In genomic region chr13:80884377-80884983, GRCm38 (mm10) we compare ENCODE assay signal across 8 mouse cellular contexts. TPM values are rescaled to one million over a fixed set of nuclear protein-coding genes. Genes with fewer than 3 reads are reported as not detected.
DNase-seq lines count a peak whose midpoint lies in the region; ATAC-seq and TF ChIP-seq lines count a peak whose summit lies in the region.

No protein-coding gene starts in this region.

- 0% methylated on average over 15 of the region's 15 CpGs for WGBS in forebrain, embryonic 10.5 days
- WGBS in heart, embryonic 16.5 days, result under 1% methylated on average over 15 of the region's 15 CpGs
- WGBS in liver, embryonic 14.5 days (ENCODE audit: insufficient replicate concordance), result under 1% methylated on average over 15 of the region's 15 CpGs
- under 1% methylated on average over 15 of the region's 15 CpGs for WGBS in neural tube, embryonic 11.5 days

- H3K4me3 ChIP-seq in brown adipose tissue, adult 24 weeks (ENCODE audit: insufficient read depth, low read depth, low read length), result peak overlapping the region; percentile 89
- peak overlapping the region; percentile 81 for H3K4me3 ChIP-seq in forebrain, embryonic 10.5 days
- H3K4me3 ChIP-seq in heart, embryonic 16.5 days (ENCODE audit: low read length), result peak overlapping the region; percentile 98
- peak overlapping the region; percentile 89 to 97 for H3K4me3 ChIP-seq in liver, embryonic 14.5 days (ENCODE audit: insufficient read depth in 1 of 2, low read depth in 2 of 2, low read length in 2 of 2)
- H3K4me3 ChIP-seq in neural tube, embryonic 11.5 days (ENCODE audit: low read depth, low read length), result peak overlapping the region; percentile 87

- H3K4me2 ChIP-seq in heart, embryonic 16.5 days (ENCODE audit: low read depth, low read length), result peak overlapping the region; percentile 62
- peak overlapping the region; percentile 73 for H3K4me2 ChIP-seq in liver, embryonic 14.5 days (ENCODE audit: low read depth)
- peak overlapping the region; percentile 62 for H3K4me2 ChIP-seq in neural tube, embryonic 11.5 days (ENCODE audit: low read depth)

- no peak for ATAC-seq in heart, embryonic 16.5 days (replicated peaks; ENCODE audit: extremely low read depth, insufficient read depth, low FRiP score)
- ATAC-seq in liver, embryonic 14.5 days (ENCODE audit: insufficient read depth), result no peak
- ATAC-seq in neural tube, embryonic 11.5 days (ENCODE audit: insufficient read depth, low FRiP score, low TSS enrichment), result 0 out of 2 replicates have a peak, but pooled peaks have one; percentile 13

- H3K36me3 ChIP-seq in forebrain, embryonic 10.5 days (replicated peaks), result peaks cover 21% of the 10 kb centered on the region
- H3K36me3 ChIP-seq in heart, embryonic 16.5 days (ENCODE audit: control insufficient read depth, insufficient read depth), result peaks cover 8% of the 10 kb centered on the region
- peaks cover 14% of the 10 kb centered on the region for H3K36me3 ChIP-seq in liver, embryonic 14.5 days (replicated peaks; ENCODE audit: control insufficient read depth, insufficient read depth, low read depth)
- no peaks in the 10 kb centered on the region for H3K36me3 ChIP-seq in neural tube, embryonic 11.5 days (ENCODE audit: control insufficient read depth, insufficient read depth, low read length)

- DNase-seq in CD4-positive, CD25-positive, alpha-beta regulatory T cell, adult 2 months (ENCODE audit: low read depth, low spot score), result peak; percentile 84
- peak; percentile 81 for DNase-seq in forebrain, embryonic 10.5 days (ENCODE audit: extremely low spot score, low spot score)
- DNase-seq in kidney, postnatal 25 days, result peak; percentile 72 to 93
- DNase-seq in liver, embryonic 14.5 days (ENCODE audit: low read depth in 3 of 3, low spot score in 3 of 3), result peak; percentile 73 to 86 (median 73)
- DNase-seq in neural tube, embryonic 11.5 days (ENCODE audit: low spot score), result peak; percentile 86
- DNase-seq in telencephalon, adult 2 months (ENCODE audit: low read depth, low spot score), result peak; percentile 92

- TF ChIP-seq EP300 in liver, embryonic 14.5 days (IDR thresholded peaks at IDR 0.05; ENCODE audit: low read depth), result no peak

- TF ChIP-seq CTCF in liver, embryonic 14.5 days (IDR thresholded peaks at IDR 0.05; ENCODE audit: low read depth), result no peak

- no peaks in the 10 kb centered on the region for H3K4me1 ChIP-seq in brown adipose tissue, adult 24 weeks (ENCODE audit: control insufficient read depth, insufficient read depth, insufficient read length, low read length)
- H3K4me1 ChIP-seq in forebrain, embryonic 10.5 days, result peaks cover 14% of the 10 kb centered on the region
- H3K4me1 ChIP-seq in heart, embryonic 16.5 days (ENCODE audit: control insufficient read depth, insufficient read depth, low read length), result peaks cover 6% of the 10 kb centered on the region
- H3K4me1 ChIP-seq in liver, embryonic 14.5 days (replicated peaks; ENCODE audit: control insufficient read depth in 2 of 2, insufficient read depth in 2 of 2, low read length in 1 of 2), result peaks cover 3 to 6% of the 10 kb centered on the region in 2 experiments
- H3K4me1 ChIP-seq in neural tube, embryonic 11.5 days (ENCODE audit: control insufficient read depth, insufficient read depth, low read length), result peaks cover 2% of the 10 kb centered on the region; the same call in 1 of the 2 replicates

- no peaks in the 10 kb centered on the region for H3K27me3 ChIP-seq in forebrain, embryonic 10.5 days (ENCODE audit: poor library complexity, severe bottlenecking)
- no peaks in the 10 kb centered on the region for H3K27me3 ChIP-seq in heart, embryonic 16.5 days (ENCODE audit: control insufficient read depth, insufficient read depth, low read length)
- no peaks in the 10 kb centered on the region for H3K27me3 ChIP-seq in liver, embryonic 14.5 days (ENCODE audit: control insufficient read depth, insufficient read depth, low read length)
- H3K27me3 ChIP-seq in neural tube, embryonic 11.5 days (ENCODE audit: control insufficient read depth, insufficient read depth, low read length), result no peaks in the 10 kb centered on the region

- H3K27ac ChIP-seq in brown adipose tissue, adult 24 weeks (replicated peaks; ENCODE audit: low read depth, low read length), result peak overlapping the region; percentile 48
- peak overlapping the region; percentile 100 for H3K27ac ChIP-seq in forebrain, embryonic 10.5 days
- H3K27ac ChIP-seq in heart, embryonic 16.5 days (ENCODE audit: low read length), result peak overlapping the region; percentile 100
- peak overlapping the region; percentile 95 for H3K27ac ChIP-seq in liver, embryonic 14.5 days
- H3K27ac ChIP-seq in neural tube, embryonic 11.5 days (ENCODE audit: low read depth, low read length), result peak overlapping the region; percentile 100

- H3K9me3 ChIP-seq in forebrain, embryonic 10.5 days, result no peaks in the 10 kb centered on the region
- no peaks in the 10 kb centered on the region for H3K9me3 ChIP-seq in heart, embryonic 16.5 days (replicated peaks; ENCODE audit: control insufficient read depth, low read length)
- no peaks in the 10 kb centered on the region for H3K9me3 ChIP-seq in liver, embryonic 14.5 days (ENCODE audit: control insufficient read depth, low read length)
- H3K9me3 ChIP-seq in neural tube, embryonic 11.5 days (ENCODE audit: control insufficient read depth, low read length), result no peaks in the 10 kb centered on the region

- H3K9ac ChIP-seq in heart, embryonic 16.5 days (ENCODE audit: low read length), result peak overlapping the region; percentile 99
- H3K9ac ChIP-seq in liver, embryonic 14.5 days (replicated peaks), result peak overlapping the region; percentile 100
- H3K9ac ChIP-seq in neural tube, embryonic 11.5 days (ENCODE audit: low read length), result peak overlapping the region; percentile 100

RNA-seq across cellular contexts. Expression of gene Arrdc3, which starts 1.3 kb away (rescaled TPM):
- polyA plus RNA-seq in brown adipose tissue, adult 24 weeks (2012; ENCODE audit: insufficient read depth, insufficient read length, missing spikeins), result 15.0 and 22.6 TPM in 2 replicates
- 45.0 and 48.8 TPM in 2 replicates for polyA plus RNA-seq in forebrain, embryonic 10.5 days (2016; fragmentation: Nextera tagmentation; extraction: Ambion mirVana)
- 42.2 and 42.6 TPM in 2 replicates for polyA plus RNA-seq in heart, embryonic 16.5 days (2015; fragmentation: Nextera tagmentation; extraction: Ambion mirVana)
- 6.4 and 7.4 TPM in 2 replicates for polyA plus RNA-seq in liver, embryonic 14.5 days (2012; rRNA removed)
- 13.1 and 16.5 TPM in 2 replicates for polyA plus RNA-seq in liver, embryonic 14.5 days (2014; fragmentation: Nextera tagmentation; extraction: Ambion mirVana)
- 60.3 and 61.7 TPM in 2 replicates for polyA plus RNA-seq in neural tube, embryonic 11.5 days (2014; fragmentation: Nextera tagmentation; extraction: Ambion mirVana)

Comparison
In these comparisons a context has a peak if more than half of its experiments do, and no peak if none do; other contexts are left out.
1. H3K27ac ChIP-seq: peak in every context shown above with its lines; median percentile 100 in forebrain, embryonic 10.5 days; 100 in heart, embryonic 16.5 days; 100 in neural tube, embryonic 11.5 days; 95 in liver, embryonic 14.5 days; 48 in brown adipose tissue, adult 24 weeks.